Mouse (Mus musculus): ENCODE measurements at regions not wholly inside any gene's neighbourhood (a gene's known extent, or its start where the extent isn't known, plus 50 kb on each side); places are given as distances from the start of the nearest gene placed in this dataset.

- TF ChIP-seq MAX (IDR thresholded peaks at IDR 0.05) (no peak), FOSL1 (IDR thresholded peaks at IDR 0.05; ENCODE audit: insufficient read depth, low read length, poor library complexity, severe bottlenecking) (no peak)
These were observed 153.2 kb upstream of the Gm15217 start for GRCm38 (mm10) chr14:46225851-46226608.
